Mouse (Mus musculus) colon, adult 2 months (tissue): ENCODE results near the gene Prkab1. TPM values are rescaled to one million over a fixed set of nuclear protein-coding genes. Genes with fewer than 3 reads are reported as not detected.

ENCODE experiments used
- polyA plus RNA-seq: library from polyadenylated mRNA; depleted of rRNA; stranded (reverse); fragments of >200 nt; gene quantifications from 2 replicates; pipeline ENCODE4 v1.2.3, GENCODE M21; 2012; rRNA removed

Prkab1 gene
- polyA plus RNA-seq, result 175 and 193 TPM in 2 replicates

DNA sequence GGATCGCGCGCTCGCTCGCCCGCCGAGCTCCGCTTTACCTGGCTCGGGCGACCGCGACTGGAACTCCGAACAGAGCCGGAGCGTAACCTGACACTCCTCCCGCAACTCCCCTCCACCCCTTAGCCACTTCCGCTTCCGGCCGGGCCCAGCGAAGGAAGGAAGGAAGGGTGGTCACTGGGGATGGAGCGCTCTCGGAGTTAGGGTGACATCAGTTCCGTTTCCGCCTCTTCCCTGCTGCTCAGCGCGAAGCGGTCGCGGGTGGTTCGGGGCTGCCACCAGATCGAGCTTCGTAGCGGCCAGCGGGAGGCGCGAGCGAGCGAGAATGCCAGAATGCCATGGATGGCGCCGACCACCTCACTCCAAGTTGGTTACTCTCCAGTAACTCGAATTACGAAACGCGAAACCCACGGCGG, at the start of gene Prkab1:
Gene Prkab1, minus strand, starts transcription at position 182 of the 413 bp plus-strand sequence.

Other genes with a start within 250 kb of the Prkab1 start
- 4.1 and 5.8 TPM in 2 replicates for gene Cit, start 179.2 kb downstream of the Prkab1 start, polyA plus RNA-seq
- gene Tmem233, start 58.7 kb upstream of the Prkab1 start, polyA plus RNA-seq, result not detected in 2 replicates